Mouse (Mus musculus): ENCODE measurements around the gene Thnsl1. TPM values are rescaled to one million over a fixed set of nuclear protein-coding genes. Genes with fewer than 3 reads are reported as not detected.

The Thnsl1 gene
- polyA plus RNA-seq, 1 experiment from 2014 or later = 7.0 TPM

Other genes starting within 250 kb of the Thnsl1 start
- 16.0 and 16.7 TPM in 2 replicates for gene Arhgap21, start 236.8 kb upstream of the Thnsl1 start, polyA plus RNA-seq (2016; fragmentation: Nextera tagmentation; extraction: Ambion mirVana)
- gene Enkur, start 359 bp upstream of the Thnsl1 start, polyA plus RNA-seq (2016; fragmentation: Nextera tagmentation; extraction: Ambion mirVana) = 0.37 TPM in 1 of 2 replicates, not detected in the other
- gene Gpr158, start 161.8 kb downstream of the Thnsl1 start, polyA plus RNA-seq (2016; fragmentation: Nextera tagmentation; extraction: Ambion mirVana) = 0.09 TPM in 1 of 2 replicates, not detected in the other

Measured in limb, embryonic 12.5 days (tissue).